Mouse (Mus musculus): ENCODE measurements around the gene Amotl1. TPM values are rescaled to one million over a fixed set of nuclear protein-coding genes. Genes with fewer than 3 reads are reported as not detected.
"Not testable (repeated sequence)": the region's sequence is repeated elsewhere in the genome, so short reads cannot be mapped to it uniquely, and the experiment has no call there.

The Amotl1 gene
- total and polyA plus RNA-seq, 2 experiments = 4.0 to 5.0 TPM

- 79% methylated on average over 4 of the region's 4 CpGs for WGBS
These were observed 51.0 kb downstream of the Amotl1 start for GRCm38 (mm10) chr9:14593880-14594279.

GRCm38 (mm10) chr9:14590666-14591065, 54.2 kb downstream of the Amotl1 start:
- Histone ChIP-seq H3K36me3 (ENCODE audit: control insufficient read depth, insufficient read depth, low read length) (no peaks in the 10 kb centered on the region), H3K27me3 (ENCODE audit: control insufficient read depth, insufficient read depth, low read length) (no peaks in the 10 kb centered on the region), H3K79me2 (ENCODE audit: control insufficient read depth, insufficient read depth, low read length) (no peaks in the 10 kb centered on the region; the same call in 1 of the 2 replicates), H3K4me1 (ENCODE audit: control insufficient read depth, insufficient read depth, low read length) (no peaks in the 10 kb centered on the region), H3K27ac (replicated peaks; ENCODE audit: insufficient read depth, low read depth, low read length) (no peak overlapping the region), H3K4me3 (ENCODE audit: insufficient read depth, low read depth, low read length) (no peak overlapping the region), H3K9ac (ENCODE audit: low read depth, low read length) (no peak overlapping the region)
- WGBS = 89% methylated on average over 7 of the region's 7 CpGs
- TF ChIP-seq CTCF (IDR thresholded peaks at IDR 0.05; ENCODE audit: low read depth, low read length) = no peak
- no peak for TF ChIP-seq POLR2A (IDR thresholded peaks at IDR 0.05; ENCODE audit: extremely low read depth, insufficient read depth, low read length)
- DNase-seq (ENCODE audit: extremely low read depth, low read depth, low spot score) = no peak

More at GRCm38 (mm10) chr9:14593880-14594279, 51.0 kb downstream of the Amotl1 start:
- H3K27ac ChIP-seq (replicated peaks; ENCODE audit: insufficient read depth, low read depth, low read length) = no peak overlapping the region
- no peak overlapping the region for H3K9ac ChIP-seq (ENCODE audit: low read depth, low read length)
- no peak for TF ChIP-seq CTCF (IDR thresholded peaks at IDR 0.05; ENCODE audit: low read depth, low read length)
- TF ChIP-seq POLR2A (IDR thresholded peaks at IDR 0.05; ENCODE audit: extremely low read depth, insufficient read depth, low read length) = no peak
- H3K27me3 ChIP-seq (ENCODE audit: control insufficient read depth, insufficient read depth, low read length) = no peaks in the 10 kb centered on the region
- H3K36me3 ChIP-seq (ENCODE audit: control insufficient read depth, insufficient read depth, low read length) = no peaks in the 10 kb centered on the region
- H3K4me1 ChIP-seq (ENCODE audit: control insufficient read depth, insufficient read depth, low read length) = no peaks in the 10 kb centered on the region
- H3K79me2 ChIP-seq (ENCODE audit: control insufficient read depth, insufficient read depth, low read length) = peaks cover 3% of the 10 kb centered on the region; the same call in 1 of the 2 replicates
- DNase-seq (ENCODE audit: extremely low read depth, low read depth, low spot score) = no peak
- H3K4me3 ChIP-seq (ENCODE audit: insufficient read depth, low read depth, low read length) = no peak overlapping the region

- H3K4me3 ChIP-seq (ENCODE audit: insufficient read depth, low read depth, low read length) = no peak overlapping the region
- H3K79me2 ChIP-seq (ENCODE audit: control insufficient read depth, insufficient read depth, low read length) = no peaks in the 10 kb centered on the region; the same call in 1 of the 2 replicates
- no peak overlapping the region for H3K27ac ChIP-seq (replicated peaks; ENCODE audit: insufficient read depth, low read depth, low read length)
These were observed 56.2 kb downstream of the Amotl1 start for GRCm38 (mm10) chr9:14588690-14589089.

GRCm38 (mm10) chr9:14585702-14586101, 59.2 kb downstream of the Amotl1 start:
- Histone ChIP-seq H3K79me2 (ENCODE audit: control insufficient read depth, insufficient read depth, low read length) (no peaks in the 10 kb centered on the region; the same call in 1 of the 2 replicates), H3K36me3 (ENCODE audit: control insufficient read depth, insufficient read depth, low read length) (no peaks in the 10 kb centered on the region)
- WGBS = 79% methylated on average over 1 of the region's 1 CpGs

More at GRCm38 (mm10) chr9:14588690-14589089, 56.2 kb downstream of the Amotl1 start:
- Histone ChIP-seq H3K36me3 (ENCODE audit: control insufficient read depth, insufficient read depth, low read length) (no peaks in the 10 kb centered on the region), H3K4me1 (ENCODE audit: control insufficient read depth, insufficient read depth, low read length) (no peaks in the 10 kb centered on the region; the same call in 1 of the 2 replicates), H3K9ac (ENCODE audit: low read depth, low read length) (no peak overlapping the region), H3K27me3 (ENCODE audit: control insufficient read depth, insufficient read depth, low read length) (no peaks in the 10 kb centered on the region)
- DNase-seq (ENCODE audit: extremely low read depth, low read depth, low spot score) = no peak
- no peak for TF ChIP-seq POLR2A (IDR thresholded peaks at IDR 0.05; ENCODE audit: extremely low read depth, insufficient read depth, low read length)
- TF ChIP-seq CTCF (IDR thresholded peaks at IDR 0.05; ENCODE audit: low read depth, low read length) = no peak
- WGBS = 50% methylated on average over 4 of the region's 4 CpGs

GRCm38 (mm10) chr9:14578960-14579359, 65.9 kb downstream of the Amotl1 start:
- Histone ChIP-seq H3K27ac (replicated peaks; ENCODE audit: insufficient read depth, low read depth, low read length) (no peak overlapping the region), H3K36me3 (ENCODE audit: control insufficient read depth, insufficient read depth, low read length) (no peaks in the 10 kb centered on the region; the same call in 1 of the 2 replicates), H3K4me3 (ENCODE audit: insufficient read depth, low read depth, low read length) (no peak overlapping the region), H3K27me3 (ENCODE audit: control insufficient read depth, insufficient read depth, low read length) (no peaks in the 10 kb centered on the region), H3K4me1 (ENCODE audit: control insufficient read depth, insufficient read depth, low read length) (0 out of 2 replicates have a peak, but pooled peaks cover 3% of the 10 kb centered on the region), H3K9ac (ENCODE audit: low read depth, low read length) (no peak overlapping the region), H3K79me2 (ENCODE audit: control insufficient read depth, insufficient read depth, low read length) (no peaks in the 10 kb centered on the region)
- TF ChIP-seq POLR2A (IDR thresholded peaks at IDR 0.05; ENCODE audit: extremely low read depth, insufficient read depth, low read length) = no peak
- no peak for TF ChIP-seq CTCF (IDR thresholded peaks at IDR 0.05; ENCODE audit: low read depth, low read length)
- WGBS = 84% methylated on average over 4 of the region's 4 CpGs
- no peak for DNase-seq (ENCODE audit: extremely low read depth, low read depth, low spot score)

More at GRCm38 (mm10) chr9:14585702-14586101, 59.2 kb downstream of the Amotl1 start:
- no peak for DNase-seq (ENCODE audit: extremely low read depth, low read depth, low spot score)
- H3K4me3 ChIP-seq (ENCODE audit: insufficient read depth, low read depth, low read length) = no peak overlapping the region
- TF ChIP-seq CTCF (IDR thresholded peaks at IDR 0.05; ENCODE audit: low read depth, low read length) (no peak), POLR2A (IDR thresholded peaks at IDR 0.05; ENCODE audit: extremely low read depth, insufficient read depth, low read length) (no peak)
- no peaks in the 10 kb centered on the region for H3K27me3 ChIP-seq (ENCODE audit: control insufficient read depth, insufficient read depth, low read length)
- no peaks in the 10 kb centered on the region; the same call in 1 of the 2 replicates for H3K4me1 ChIP-seq (ENCODE audit: control insufficient read depth, insufficient read depth, low read length)
- H3K27ac ChIP-seq (replicated peaks; ENCODE audit: insufficient read depth, low read depth, low read length) = no peak overlapping the region
- H3K9ac ChIP-seq (ENCODE audit: low read depth, low read length) = no peak overlapping the region

GRCm38 (mm10) chr9:14576359-14576758, 68.5 kb downstream of the Amotl1 start:
- not testable (repeated sequence) for H3K9ac ChIP-seq (ENCODE audit: low read depth, low read length); H3K79me2 ChIP-seq (ENCODE audit: control insufficient read depth, insufficient read depth, low read length); H3K27ac ChIP-seq (replicated peaks; ENCODE audit: insufficient read depth, low read depth, low read length); H3K4me3 ChIP-seq (ENCODE audit: insufficient read depth, low read depth, low read length); H3K36me3 ChIP-seq (ENCODE audit: control insufficient read depth, insufficient read depth, low read length); H3K27me3 ChIP-seq (ENCODE audit: control insufficient read depth, insufficient read depth, low read length); DNase-seq (ENCODE audit: extremely low read depth, low read depth, low spot score); H3K4me1 ChIP-seq (ENCODE audit: control insufficient read depth, insufficient read depth, low read length)
- WGBS = 52% methylated on average over 2 of the region's 2 CpGs

Measured in liver, adult 2 months (tissue).